Mouse (Mus musculus): ENCODE measurements around the gene Mgat4a.
"Not testable (repeated sequence)": the region's sequence is repeated elsewhere in the genome, so short reads cannot be mapped to it uniquely, and the experiment has no call there.

GRCm38 (mm10) chr1:37499395-37499794 is 41.4 kb downstream of the Mgat4a start:
- TF ChIP-seq CTCF (IDR thresholded peaks at IDR 0.05; ENCODE audit: low read depth, low read length); POLR2A (IDR thresholded peaks at IDR 0.05; ENCODE audit: borderline replicate concordance, low read depth, low read length): not testable (repeated sequence)

Data from bone marrow macrophage, adult 2 months (primary cell).